Mouse (Mus musculus) CH12.LX (cell line): ENCODE results near the gene Nat10.

Source experiments
- BHLHE40 ChIP-seq: IDR thresholded peaks from 2 replicates; pipeline ENCODE4 v1.6.1; 2011; ENCODE audit warnings: mild to moderate bottlenecking, low read depth, low read length, improper control_type of control experiment
- CTCF ChIP-seq, 2 experiments: IDR thresholded peaks in 1 of 2; conservative IDR thresholded peaks in 1 of 2; 2 replicates each; pipeline ENCODE4 v1.5.1; 2011 to 2012; ENCODE audit warnings: low read depth in 2 of 2, low read length in 2 of 2, improper control_type of control experiment in 1 of 2, inconsistent platforms in 1 of 2, mild to moderate bottlenecking in 1 of 2, moderate library complexity in 1 of 2
- EP300 ChIP-seq: IDR thresholded peaks from 2 replicates; pipeline ENCODE4 v1.6.1; 2011; ENCODE audit warnings: low read length, improper control_type of control experiment
- GABPA ChIP-seq: IDR thresholded peaks from 2 replicates; pipeline ENCODE4 v1.6.1; 2012; ENCODE audit warnings: low read depth, low read length, improper control_type of control experiment, inconsistent platforms; ENCODE audit not compliant: insufficient replicate concordance
- HCFC1 ChIP-seq: IDR thresholded peaks from 2 replicates; pipeline ENCODE4 v1.6.1; 2012; ENCODE audit warnings: low read depth, mild to moderate bottlenecking, inconsistent platforms, low read length, improper control_type of control experiment
- IRF4 ChIP-seq: IDR thresholded peaks from 2 replicates; pipeline ENCODE4 v1.6.1; 2014; ENCODE audit warnings: low read depth, mild to moderate bottlenecking, inconsistent platforms, low read length, improper control_type of control experiment
- MEF2A ChIP-seq: IDR thresholded peaks from 2 replicates; pipeline ENCODE4 v1.6.1; 2014; ENCODE audit warnings: low read depth, mild to moderate bottlenecking, inconsistent platforms, low read length, improper control_type of control experiment, borderline replicate concordance
- POLR2A ChIP-seq: IDR thresholded peaks from 2 replicates; pipeline ENCODE4 v1.6.1; 2011; ENCODE audit warnings: low read depth, mild to moderate bottlenecking, improper control_type of control experiment, low read length
- TCF12 ChIP-seq: IDR thresholded peaks from 2 replicates; pipeline ENCODE4 v1.6.1; 2014; ENCODE audit warnings: low read depth, mild to moderate bottlenecking, inconsistent platforms, low read length, improper control_type of control experiment
- ZKSCAN1 ChIP-seq: IDR thresholded peaks from 2 replicates; pipeline ENCODE4 v1.6.1; 2012; ENCODE audit warnings: low read depth, inconsistent platforms, low read length, improper control_type of control experiment, borderline replicate concordance
- ZNF384 ChIP-seq: IDR thresholded peaks from 2 replicates; pipeline ENCODE4 v1.6.1; 2012; ENCODE audit warnings: low read depth, low read length, improper control_type of control experiment, inconsistent platforms

- TF ChIP-seq POLR2A (no peak), HCFC1 (no peak), ZNF384 (no peak), CTCF (conservative IDR thresholded peaks at IDR 0.05 in 1 of 2, IDR thresholded peaks at IDR 0.05 in 1 of 2; ENCODE audit: low read depth in 2 of 2, low read length in 2 of 2) (no peak), EP300 (no peak), IRF4 (no peak), MEF2A (no peak), BHLHE40 (no peak), TCF12 (no peak), ZKSCAN1 (no peak), GABPA (no peak)
These were observed 88.4 kb downstream of the Nat10 start for GRCm38 (mm10) chr2:103672573-103673119.
